In the genomic region with DNA sequence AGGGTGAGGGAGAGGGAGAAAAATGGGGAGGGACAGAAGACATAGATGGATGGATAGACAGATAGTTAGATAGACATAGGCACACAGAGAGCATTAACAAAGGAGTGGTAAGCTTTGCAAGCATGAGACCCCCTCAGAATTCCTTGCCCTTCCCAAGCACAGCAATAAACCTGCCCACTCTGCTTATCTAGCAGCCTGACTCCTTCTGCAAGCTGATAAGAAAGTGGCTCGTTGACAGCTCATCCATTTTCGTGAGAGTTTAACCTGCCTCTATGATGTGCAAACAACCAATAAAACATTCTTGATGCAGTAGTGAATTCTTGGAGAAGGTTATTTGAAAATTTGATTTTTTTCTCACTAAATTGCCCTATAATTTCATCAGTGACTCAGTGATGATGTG, we compare ENCODE assay signal across 24 mouse cellular contexts. TPM values are rescaled to one million over a fixed set of nuclear protein-coding genes. Genes with fewer than 3 reads are reported as not detected.
"Had no signal": no experiment of that assay in that cellular context is flagged by ENCODE, and none has a peak within 500 bp of the region (broad histone marks: within the 10 kb centered on the region; RNA-seq: fewer than 3 reads in every experiment).

No protein-coding gene starts in this region.

- H3K4me2 ChIP-seq: kidney, embryonic 15.5 days; liver, embryonic 12.5 days; lung, embryonic 14.5 days; midbrain, embryonic 11.5 days; midbrain, embryonic 15.5 days; neural tube, embryonic 12.5 days; neural tube, embryonic 15.5 days had no signal

- H3K4me3 ChIP-seq: kidney, embryonic 15.5 days; left cerebral cortex, adult 2 months; liver, embryonic 12.5 days; midbrain, embryonic 15.5 days; neural tube, embryonic 12.5 days; neural tube, embryonic 15.5 days had no signal

- H3K27me3 ChIP-seq: kidney, embryonic 15.5 days; liver, embryonic 12.5 days; midbrain, embryonic 15.5 days; neural tube, embryonic 12.5 days; neural tube, embryonic 15.5 days had no signal

- H3K9ac ChIP-seq: kidney, embryonic 15.5 days; liver, embryonic 12.5 days; liver, postnatal 0 days; lung, embryonic 14.5 days; midbrain, embryonic 15.5 days; neural tube, embryonic 12.5 days; neural tube, embryonic 15.5 days had no signal

- H3K4me1 ChIP-seq: kidney, embryonic 15.5 days; midbrain, embryonic 15.5 days; neural tube, embryonic 12.5 days; neural tube, embryonic 15.5 days had no signal

- H3K36me3 ChIP-seq: kidney, embryonic 15.5 days; liver, embryonic 12.5 days; midbrain, embryonic 15.5 days; neural tube, embryonic 12.5 days; neural tube, embryonic 15.5 days had no signal

- H3K9me3 ChIP-seq: kidney, embryonic 15.5 days; liver, embryonic 12.5 days; midbrain, embryonic 15.5 days; neural tube, embryonic 12.5 days; neural tube, embryonic 15.5 days had no signal

- ATAC-seq: liver, embryonic 12.5 days; liver, postnatal 0 days; lung, postnatal 0 days; midbrain, embryonic 15.5 days had no signal

- DNase-seq: kidney, adult 11 months; kidney, adult 8-10 months; kidney, postnatal 10 days; kidney, postnatal 36 days; layer of hippocampus, postnatal 36 days; liver, postnatal 0 days; lung, embryonic 14.5 days; right cerebral cortex, adult 18-20 months; right cerebral cortex, postnatal 14 days; right cerebral cortex, postnatal 4 days; thymus, adult 2 months; thymus, postnatal 14 days; thymus, postnatal 4 days had no signal

- H3K27ac ChIP-seq: kidney, embryonic 15.5 days; left cerebral cortex, adult 2 months; liver, embryonic 12.5 days; macrophage; midbrain, embryonic 15.5 days; neural tube, embryonic 12.5 days; neural tube, embryonic 15.5 days; stomach, postnatal 0 days had no signal

RNA-seq across cellular contexts. Expression of gene Crhbp, which starts 32.5 kb away (rescaled TPM):
- total RNA-seq: megakaryocyte, adult 5-6 weeks had no signal
- polyA plus RNA-seq: liver, embryonic 12.5 days; lung, postnatal 0 days; macrophage had no signal
